Mouse (Mus musculus) liver, embryonic 16.5 days (tissue): ENCODE measurements around the gene Apaf1. TPM values are rescaled to one million over a fixed set of nuclear protein-coding genes. Genes with fewer than 3 reads are reported as not detected.
A peak's percentile ranks its signal among the peaks of the same experiment; 100 is the strongest.

Experiments
- ATAC-seq: fragments of 200-750 bp; cut with Nextera tagmentation; 2 replicates; pipeline ENCODE4 v1.8.0; 2017; ENCODE audit warnings: low read depth, mild to moderate bottlenecking, moderate number of reproducible peaks, moderate library complexity
- H3K27ac ChIP-seq: fragments of 300-500 bp; sonication (generic); 2 replicates; pipeline ENCODE4 v1.5.1; 2014; ENCODE audit warnings: mild to moderate bottlenecking, low read length
- H3K27me3 ChIP-seq: fragments of 300-500 bp; sonication (generic); 2 replicates; pipeline ENCODE4 v1.6.1; 2014; ENCODE audit warnings: low read depth, low read length, mixed read lengths; ENCODE audit not compliant: control insufficient read depth, insufficient read depth
- H3K36me3 ChIP-seq: fragments of 300-500 bp; sonication (generic); 2 replicates; pipeline ENCODE4 v1.6.1; 2014; ENCODE audit warnings: mild to moderate bottlenecking; ENCODE audit not compliant: control insufficient read depth, insufficient read depth
- H3K4me1 ChIP-seq: fragments of 300-500 bp; sonication (generic); 2 replicates; pipeline ENCODE4 v1.6.1; 2014; ENCODE audit warnings: low read depth, low read length, mixed read lengths; ENCODE audit not compliant: control insufficient read depth
- H3K4me2 ChIP-seq: fragments of 300-500 bp; sonication (generic); 2 replicates; pipeline ENCODE4 v1.6.1; 2014; ENCODE audit warnings: low read depth, low read length, mixed read lengths
- H3K4me3 ChIP-seq: fragments of 300-500 bp; sonication (generic); 2 replicates; pipeline ENCODE4 v1.5.1; 2014; ENCODE audit warnings: low read depth, mild to moderate bottlenecking, low read length
- H3K9ac ChIP-seq: fragments of 300-500 bp; sonication (generic); 2 replicates; pipeline ENCODE4 v1.6.1; 2014; ENCODE audit warnings: low read depth, low read length
- H3K9me3 ChIP-seq: fragments of 300-500 bp; sonication (generic); replicated peaks from 2 replicates; pipeline ENCODE4 v1.6.1; 2016; ENCODE audit warnings: low read length; ENCODE audit not compliant: control insufficient read depth
- WGBS: fragments of 180-500 bp; shearing (Covaris S2); extraction: QIAGEN DNeasy Blood & Tissue Kit; methylation state at CpG from one replicate; pipeline ENCODE4 v1.1.7; 2014; ENCODE audit not compliant: insufficient replicate concordance; 5-methylcytosine and 5-hydroxymethylcytosine counted together
- polyA plus RNA-seq: library from polyadenylated mRNA; unstranded; fragments of >200 nt; fragmentation: Nextera tagmentation; extraction: Ambion mirVana; gene quantifications from 2 replicates; pipeline ENCODE4 v1.2.1, GENCODE M21; 2015

Gene Apaf1
- polyA plus RNA-seq, 1 experiment from 2014 or later = 7.0 TPM

GRCm38 (mm10) chr10:91052734-91053133 lies 29.8 kb downstream of the Apaf1 start:
- no peaks in the 10 kb centered on the region for H3K9me3 ChIP-seq
- H3K4me1 ChIP-seq = no peaks in the 10 kb centered on the region
- ATAC-seq = no peak
- H3K4me3 ChIP-seq = no peak overlapping the region
- H3K4me2 ChIP-seq = no peak overlapping the region
- no peaks in the 10 kb centered on the region for H3K27me3 ChIP-seq
- 0 out of 2 replicates have a peak, but pooled peaks cover 2% of the 10 kb centered on the region for H3K36me3 ChIP-seq
- H3K9ac ChIP-seq = no peak overlapping the region
- H3K27ac ChIP-seq = no peak overlapping the region

GRCm38 (mm10) chr10:91051156-91051555 lies 31.4 kb downstream of the Apaf1 start:
- Histone ChIP-seq H3K4me3 (no peak overlapping the region), H3K4me1 (no peaks in the 10 kb centered on the region), H3K27ac (no peak overlapping the region), H3K27me3 (no peaks in the 10 kb centered on the region), H3K9me3 (no peaks in the 10 kb centered on the region), H3K36me3 (0 out of 2 replicates have a peak, but pooled peaks cover 2% of the 10 kb centered on the region), H3K4me2 (no peak overlapping the region), H3K9ac (no peak overlapping the region)
- ATAC-seq = no peak
- WGBS = 82% methylated on average over 3 of the region's 3 CpGs

- no peak overlapping the region for H3K4me3 ChIP-seq
- H3K27me3 ChIP-seq = no peaks in the 10 kb centered on the region
- no peak for ATAC-seq
- no peaks in the 10 kb centered on the region for H3K9me3 ChIP-seq
- H3K36me3 ChIP-seq = 0 out of 2 replicates have a peak, but pooled peaks cover 2% of the 10 kb centered on the region
- H3K9ac ChIP-seq = no peak overlapping the region
- no peak overlapping the region for H3K4me2 ChIP-seq
- H3K4me1 ChIP-seq = no peaks in the 10 kb centered on the region
- no peak overlapping the region for H3K27ac ChIP-seq
- 80% methylated on average over 4 of the region's 4 CpGs for WGBS
These were observed 32.9 kb downstream of the Apaf1 start for GRCm38 (mm10) chr10:91049696-91050095.

- H3K27ac ChIP-seq = no peak overlapping the region
- no peak overlapping the region for H3K9ac ChIP-seq
- H3K4me3 ChIP-seq = no peak overlapping the region
- no peak overlapping the region for H3K4me2 ChIP-seq
- H3K27me3 ChIP-seq = no peaks in the 10 kb centered on the region
- 24% methylated on average over 8 of the region's 8 CpGs for WGBS
- no peaks in the 10 kb centered on the region for H3K36me3 ChIP-seq
- ATAC-seq = no peak
- H3K4me1 ChIP-seq = no peaks in the 10 kb centered on the region
- H3K9me3 ChIP-seq = no peaks in the 10 kb centered on the region
These were observed 48.6 kb downstream of the Apaf1 start for GRCm38 (mm10) chr10:91033942-91034341.

GRCm38 (mm10) chr10:91032399-91032798 lies 50.2 kb downstream of the Apaf1 start:
- Histone ChIP-seq H3K36me3 (no peaks in the 10 kb centered on the region), H3K4me3 (no peak overlapping the region), H3K9ac (no peak overlapping the region), H3K27me3 (no peaks in the 10 kb centered on the region), H3K9me3 (no peaks in the 10 kb centered on the region), H3K4me1 (no peaks in the 10 kb centered on the region), H3K27ac (no peak overlapping the region), H3K4me2 (no peak overlapping the region)
- ATAC-seq = peak; percentile 24; the same call in 1 of the 2 replicates
- 10% methylated on average over 4 of the region's 4 CpGs for WGBS

GRCm38 (mm10) chr10:91031176-91031575 lies 51.4 kb downstream of the Apaf1 start:
- WGBS = 80% methylated on average over 9 of the region's 9 CpGs
- no peak for ATAC-seq
- H3K9me3 ChIP-seq = no peaks in the 10 kb centered on the region
- H3K27me3 ChIP-seq = no peaks in the 10 kb centered on the region
- no peak overlapping the region for H3K27ac ChIP-seq
- no peaks in the 10 kb centered on the region for H3K4me1 ChIP-seq
- no peak overlapping the region for H3K4me3 ChIP-seq
- H3K9ac ChIP-seq = no peak overlapping the region
- H3K4me2 ChIP-seq = no peak overlapping the region
- H3K36me3 ChIP-seq = no peaks in the 10 kb centered on the region

GRCm38 (mm10) chr10:91029002-91029539 lies 53.5 kb downstream of the Apaf1 start:
- Histone ChIP-seq H3K9me3 (no peaks in the 10 kb centered on the region), H3K4me2 (no peak overlapping the region), H3K4me1 (no peaks in the 10 kb centered on the region), H3K27ac (no peak overlapping the region), H3K4me3 (no peak overlapping the region), H3K9ac (no peak overlapping the region), H3K27me3 (no peaks in the 10 kb centered on the region), H3K36me3 (no peaks in the 10 kb centered on the region)
- ATAC-seq = no peak

- no peaks in the 10 kb centered on the region for H3K27me3 ChIP-seq
- no peaks in the 10 kb centered on the region for H3K4me1 ChIP-seq
- H3K4me3 ChIP-seq = no peak overlapping the region
- 75% methylated on average over 5 of the region's 5 CpGs for WGBS
- ATAC-seq = no peak
- no peak overlapping the region for H3K9ac ChIP-seq
- H3K36me3 ChIP-seq = no peaks in the 10 kb centered on the region
- no peak overlapping the region for H3K27ac ChIP-seq
- H3K4me2 ChIP-seq = no peak overlapping the region
- H3K9me3 ChIP-seq = no peaks in the 10 kb centered on the region
These were observed 54.6 kb downstream of the Apaf1 start for GRCm38 (mm10) chr10:91027964-91028363.

GRCm38 (mm10) chr10:91027468-91027867 lies 55.1 kb downstream of the Apaf1 start:
- Histone ChIP-seq H3K9me3 (no peaks in the 10 kb centered on the region), H3K27me3 (no peaks in the 10 kb centered on the region), H3K4me2 (no peak overlapping the region), H3K9ac (no peak overlapping the region), H3K4me1 (no peaks in the 10 kb centered on the region), H3K27ac (no peak overlapping the region), H3K36me3 (no peaks in the 10 kb centered on the region), H3K4me3 (no peak overlapping the region)
- ATAC-seq = no peak
- 76% methylated on average over 4 of the region's 4 CpGs for WGBS
